Mouse (Mus musculus) MEL (cell line): Measurements from ENCODE around the gene Dusp10. TPM values are rescaled to one million over a fixed set of nuclear protein-coding genes. Genes with fewer than 3 reads are reported as not detected.

ENCODE experiments used
- DNase-seq: peaks from one replicate; pipeline ENCODE4 v3.0.0; 2011; ENCODE audit warnings: low read depth, low spot score
- H3K27ac ChIP-seq: 2 replicates; pipeline ENCODE4 v1.5.1; 2012; ENCODE audit warnings: low read depth, mild to moderate bottlenecking, control low read depth, low read length, moderate library complexity; ENCODE audit not compliant: control insufficient read depth
- H3K27me3 ChIP-seq, 2 experiments: fragments of 150-350 bp in 1 of 2; sonication (generic) in 1 of 2; 2 replicates each; pipeline ENCODE4 v1.6.1; 2012; ENCODE audit warnings: low read length in 2 of 2, mild to moderate bottlenecking in 2 of 2, improper control_type of control experiment in 1 of 2, moderate library complexity in 1 of 2; ENCODE audit not compliant: insufficient read depth in 2 of 2, control insufficient read depth in 1 of 2
- H3K36me3 ChIP-seq, 2 experiments: 2 replicates each; pipeline ENCODE4 v1.6.1; 2012 to 2014; ENCODE audit warnings: low read length in 2 of 2, improper control_type of control experiment in 1 of 2, inconsistent platforms in 1 of 2, mild to moderate bottlenecking in 1 of 2; ENCODE audit not compliant: insufficient read depth in 2 of 2, control insufficient read depth in 1 of 2
- H3K4me1 ChIP-seq, 2 experiments: fragments of 150-350 bp in 1 of 2; sonication (generic) in 1 of 2; 2 replicates each; pipeline ENCODE4 v1.6.1; 2012; ENCODE audit warnings: low read length in 2 of 2, improper control_type of control experiment in 1 of 2, mild to moderate bottlenecking in 1 of 2; ENCODE audit not compliant: insufficient read depth in 2 of 2, control insufficient read depth in 1 of 2
- H3K4me3 ChIP-seq, 2 experiments: fragments of 150-350 bp in 1 of 2; sonication (generic) in 1 of 2; 2 replicates each; pipeline ENCODE4 v1.5.1; 2012; ENCODE audit warnings: low read depth in 2 of 2, low read length in 2 of 2, mild to moderate bottlenecking in 2 of 2, moderate library complexity in 2 of 2, control low read depth in 1 of 2, improper control_type of control experiment in 1 of 2; ENCODE audit not compliant: control insufficient read depth in 1 of 2, insufficient read depth in 1 of 2
- H3K79me2 ChIP-seq: 2 replicates; pipeline ENCODE4 v1.6.1; 2012; ENCODE audit warnings: mild to moderate bottlenecking, low read length, moderate library complexity; ENCODE audit not compliant: control insufficient read depth, poor library complexity, insufficient read depth
- H3K9ac ChIP-seq: 2 replicates; pipeline ENCODE4 v1.6.1; 2012; ENCODE audit warnings: low read depth, mild to moderate bottlenecking, control low read depth, low read length, moderate library complexity; ENCODE audit not compliant: control insufficient read depth, poor library complexity, severe bottlenecking
- H3K9me3 ChIP-seq: fragments of 150-350 bp; sonication (generic); replicated peaks from 2 replicates; pipeline ENCODE4 v1.6.1; 2012; ENCODE audit warnings: mild to moderate bottlenecking, low read length, improper control_type of control experiment, moderate library complexity; ENCODE audit not compliant: insufficient read depth
- BHLHE40 ChIP-seq: IDR thresholded peaks from 2 replicates; pipeline ENCODE4 v1.6.1; 2012; ENCODE audit warnings: low read depth, mild to moderate bottlenecking, inconsistent platforms, low read length, improper control_type of control experiment, borderline replicate concordance
- CHD1 ChIP-seq: IDR thresholded peaks from 2 replicates; pipeline ENCODE4 v1.6.1; 2012; ENCODE audit warnings: low read depth, mild to moderate bottlenecking, inconsistent platforms, low read length, improper control_type of control experiment
- CHD2 ChIP-seq: IDR thresholded peaks from 2 replicates; pipeline ENCODE4 v1.6.1; 2011; ENCODE audit warnings: low read length, improper control_type of control experiment
- CTCF ChIP-seq, 3 experiments: IDR thresholded peaks in 2 of 3; conservative IDR thresholded peaks in 1 of 3; 2 replicates each; pipeline ENCODE4 v1.5.1; 2011 to 2012; ENCODE audit warnings: low read length in 3 of 3, low read depth in 2 of 3, mild to moderate bottlenecking in 2 of 3, improper control_type of control experiment in 1 of 3, inconsistent platforms in 1 of 3, mixed read lengths in 1 of 3, moderate library complexity in 1 of 3; ENCODE audit not compliant: control insufficient read depth in 1 of 3, insufficient read depth in 1 of 3, poor library complexity in 1 of 3, severe bottlenecking in 1 of 3
- GABPA ChIP-seq: IDR thresholded peaks from 2 replicates; pipeline ENCODE4 v1.6.1; 2012; ENCODE audit warnings: low read depth, mild to moderate bottlenecking, inconsistent platforms, low read length, improper control_type of control experiment, moderate library complexity
- KAT2A ChIP-seq: conservative IDR thresholded peaks from 2 replicates; pipeline ENCODE4 v1.6.1; 2012; ENCODE audit warnings: low read depth, low read length, improper control_type of control experiment, inconsistent platforms
- MAX ChIP-seq: IDR thresholded peaks from 2 replicates; pipeline ENCODE4 v1.6.1; 2011; ENCODE audit warnings: low read length, improper control_type of control experiment
- MAZ ChIP-seq: IDR thresholded peaks from 2 replicates; pipeline ENCODE4 v1.6.1; 2012; ENCODE audit warnings: low read depth, mild to moderate bottlenecking, inconsistent platforms, low read length, improper control_type of control experiment
- POLR2A ChIP-seq, 2 experiments: IDR thresholded peaks; 2 replicates each; pipeline ENCODE4 v1.6.1; 2011 to 2012; ENCODE audit warnings: low read length in 2 of 2, mild to moderate bottlenecking in 2 of 2, control low read depth in 1 of 2, improper control_type of control experiment in 1 of 2, low read depth in 1 of 2, moderate library complexity in 1 of 2; ENCODE audit not compliant: control insufficient read depth in 1 of 2, insufficient read depth in 1 of 2, poor library complexity in 1 of 2
- POLR2AphosphoS2 ChIP-seq: IDR thresholded peaks from 2 replicates; pipeline ENCODE4 v1.6.1; 2011; ENCODE audit warnings: low read length, improper control_type of control experiment
- RCOR1 ChIP-seq: IDR thresholded peaks from 2 replicates; pipeline ENCODE4 v1.6.1; 2012; ENCODE audit warnings: low read depth, mild to moderate bottlenecking, inconsistent platforms, low read length, improper control_type of control experiment
- SIN3A ChIP-seq: IDR thresholded peaks from 2 replicates; pipeline ENCODE4 v1.6.1; 2012; ENCODE audit warnings: low read length, improper control_type of control experiment, inconsistent platforms
- SMC3 ChIP-seq: IDR thresholded peaks from 2 replicates; pipeline ENCODE4 v1.6.1; 2011; ENCODE audit warnings: low read depth, low read length, improper control_type of control experiment
- TAL1 ChIP-seq: IDR thresholded peaks from 2 replicates; pipeline ENCODE4 v1.6.1; 2012; ENCODE audit warnings: mild to moderate bottlenecking, inconsistent platforms, low read length, moderate library complexity, mixed read lengths
- TBP ChIP-seq: IDR thresholded peaks from 2 replicates; pipeline ENCODE4 v1.8.0; 2011; ENCODE audit warnings: low read depth, low read length, improper control_type of control experiment
- USF2 ChIP-seq, 2 experiments: IDR thresholded peaks; 2 replicates each; pipeline ENCODE4 v1.6.1; 2011 to 2012; ENCODE audit warnings: improper control_type of control experiment in 2 of 2, low read length in 2 of 2, borderline replicate concordance in 1 of 2, inconsistent platforms in 1 of 2, low read depth in 1 of 2, mild to moderate bottlenecking in 1 of 2; ENCODE audit not compliant: insufficient read depth in 1 of 2
- ZKSCAN1 ChIP-seq: IDR thresholded peaks from 2 replicates; pipeline ENCODE4 v1.6.1; 2012; ENCODE audit warnings: low read depth, mild to moderate bottlenecking, inconsistent platforms, low read length, improper control_type of control experiment, moderate library complexity
- ZNF384 ChIP-seq: IDR thresholded peaks from 2 replicates; pipeline ENCODE4 v1.6.1; 2012; ENCODE audit warnings: low read depth, mild to moderate bottlenecking, inconsistent platforms, low read length, improper control_type of control experiment
- polyA plus RNA-seq, 2 experiments: library from polyadenylated mRNA; stranded (reverse) in 1 of 2; unstranded in 1 of 2; fragments of >175 nt in 1 of 2; fragments of >200 nt in 1 of 2; gene quantifications; 2 replicates each; pipeline versions ENCODE4 v1.2.1 to v1.2.4; 2012; ENCODE audit warnings: low replicate concordance in 2 of 2, low read depth in 1 of 2; ENCODE audit not compliant: insufficient read length in 2 of 2, insufficient read depth in 1 of 2, missing spikeins in 1 of 2
- total RNA-seq: library from RNA; depleted of rRNA; stranded (reverse); fragments of 300-350 nt; gene quantifications from 2 replicates; pipeline ENCODE4 v1.2.3, GENCODE M21; 2012

The Dusp10 gene
- total and polyA plus RNA-seq, 3 experiments, result 1.4 to 2.3 TPM; not detected in 1

DNA sequence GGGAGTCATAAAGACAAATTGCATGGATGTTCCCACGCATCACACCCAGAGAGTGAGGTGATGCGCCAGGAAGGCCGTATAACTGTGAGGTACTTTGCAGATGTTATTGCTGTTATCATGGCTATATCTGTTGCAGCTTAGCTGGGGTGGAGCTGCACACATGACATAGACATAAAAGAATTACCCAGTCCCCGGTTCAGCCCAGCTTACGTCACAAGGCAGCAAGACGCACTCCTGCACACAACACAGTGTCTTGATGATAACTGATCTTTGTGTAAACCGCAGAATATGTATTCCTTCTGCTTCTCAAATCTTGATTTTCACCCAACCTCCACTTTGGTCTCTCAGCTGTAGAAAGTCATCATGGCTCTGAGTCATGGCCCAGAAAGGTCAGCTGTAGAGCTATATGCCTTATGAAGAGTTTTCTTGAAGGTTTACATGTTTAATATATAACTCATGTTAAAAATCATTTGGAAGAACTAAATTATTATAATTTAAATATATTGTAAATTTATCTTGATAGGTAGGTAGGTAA, 25.3 kb upstream of the Dusp10 start:
- Histone ChIP-seq H3K79me2 (no peaks in the 10 kb centered on the region), H3K27me3 (no peaks in the 10 kb centered on the region), H3K27ac (no peak overlapping the region), H3K9ac (no peak overlapping the region), H3K9me3 (no peaks in the 10 kb centered on the region), H3K36me3 (no peaks in the 10 kb centered on the region), H3K4me1 (no peaks in the 10 kb centered on the region), H3K4me3 (no peak overlapping the region)
- TF ChIP-seq USF2 (IDR thresholded peaks at IDR 0.05; ENCODE audit: borderline replicate concordance in 1 of 2, insufficient read depth in 1 of 2, low read depth in 1 of 2, low read length in 2 of 2), result no peak
- TF ChIP-seq RCOR1, result no peak
- no peak for TF ChIP-seq POLR2A (IDR thresholded peaks at IDR 0.05; ENCODE audit: control insufficient read depth in 1 of 2, insufficient read depth in 1 of 2, low read depth in 1 of 2, low read length in 2 of 2, poor library complexity in 1 of 2)
- TF ChIP-seq TBP, result no peak
- TF ChIP-seq CTCF (IDR thresholded peaks at IDR 0.05 in 2 of 3, conservative IDR thresholded peaks at IDR 0.05 in 1 of 3; ENCODE audit: control insufficient read depth in 1 of 3, insufficient read depth in 1 of 3, low read depth in 2 of 3, low read length in 3 of 3, poor library complexity in 1 of 3, severe bottlenecking in 1 of 3), result no peak
- no peak for TF ChIP-seq KAT2A
- TF ChIP-seq MAX, result no peak
- no peak for TF ChIP-seq GABPA
- TF ChIP-seq ZKSCAN1, result no peak
- no peak for TF ChIP-seq CHD1
- TF ChIP-seq SIN3A, result no peak
- TF ChIP-seq SMC3, result no peak
- TF ChIP-seq MAZ, result no peak
- no peak for TF ChIP-seq CHD2
- no peak for TF ChIP-seq BHLHE40
- no peak for TF ChIP-seq ZNF384
- no peak for DNase-seq

DNA sequence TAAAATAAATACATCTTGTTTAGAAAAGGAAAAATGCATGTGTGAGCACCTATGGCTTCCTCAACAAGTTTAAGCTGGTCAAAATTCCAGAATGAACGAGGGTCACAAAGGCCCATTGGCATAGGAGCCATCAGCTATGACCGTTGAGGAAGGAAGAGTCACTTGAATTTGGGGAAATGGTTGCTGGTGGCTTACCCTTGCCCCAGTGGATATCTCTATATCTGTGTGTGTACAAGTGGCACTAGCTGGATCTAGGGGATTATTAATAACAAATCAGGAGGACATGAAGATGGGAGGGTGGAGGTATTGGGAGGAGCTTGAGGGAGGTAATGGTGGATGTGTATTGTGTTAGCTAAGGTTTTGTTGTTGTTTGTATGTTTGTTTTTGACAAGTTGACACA, 21.2 kb upstream of the Dusp10 start:
- no peaks in the 10 kb centered on the region for H3K9me3 ChIP-seq
- TF ChIP-seq POLR2AphosphoS2, result no peak
- no peak for TF ChIP-seq POLR2A (IDR thresholded peaks at IDR 0.05; ENCODE audit: control insufficient read depth in 1 of 2, insufficient read depth in 1 of 2, low read depth in 1 of 2, low read length in 2 of 2, poor library complexity in 1 of 2)
- no peak for TF ChIP-seq ZKSCAN1
- TF ChIP-seq TAL1, result no peak

More for the DNA sequence above, 21.2 kb upstream of the Dusp10 start:
- Histone ChIP-seq H3K27ac (no peak overlapping the region), H3K4me3 (no peak overlapping the region), H3K27me3 (no peaks in the 10 kb centered on the region), H3K4me1 (no peaks in the 10 kb centered on the region), H3K9ac (no peak overlapping the region), H3K79me2 (no peaks in the 10 kb centered on the region), H3K36me3 (no peaks in the 10 kb centered on the region)
- no peak for DNase-seq
